Mouse (Mus musculus) spleen, adult 2 months (tissue): ENCODE data around the gene Cnih2. TPM values are rescaled to one million over a fixed set of nuclear protein-coding genes. Genes with fewer than 3 reads are reported as not detected.
"Not testable (repeated sequence)": the region's sequence is repeated elsewhere in the genome, so short reads cannot be mapped to it uniquely, and the experiment has no call there.

Experiments
- DNase-seq, 2 experiments: peaks; one replicate each; pipeline versions ENCODE4 v3.0.0 to v3.0.0-alpha.2; 2012 to 2021; ENCODE audit warnings: low spot score in 2 of 2, low read depth in 1 of 2
- H3K27ac ChIP-seq: fragments of 200-500 bp; 2 replicates; pipeline ENCODE4 v1.5.1; 2012; ENCODE audit warnings: low read length, inconsistent platforms; ENCODE audit not compliant: insufficient read depth
- H3K27me3 ChIP-seq: fragments of 200-500 bp; 2 replicates; pipeline ENCODE4 v1.6.1; 2012; ENCODE audit warnings: mild to moderate bottlenecking, moderate library complexity, low read length, inconsistent platforms; ENCODE audit not compliant: control insufficient read depth, insufficient read depth
- H3K36me3 ChIP-seq: fragments of 200-500 bp; 2 replicates; pipeline ENCODE4 v1.6.1; 2012; ENCODE audit warnings: mild to moderate bottlenecking, low read length, inconsistent platforms; ENCODE audit not compliant: control insufficient read depth, insufficient read depth
- H3K4me1 ChIP-seq: fragments of 200-500 bp; 2 replicates; pipeline ENCODE4 v1.6.1; 2011; ENCODE audit warnings: inconsistent platforms; ENCODE audit not compliant: control insufficient read depth, insufficient read depth, insufficient read length
- H3K4me3 ChIP-seq: fragments of 200-500 bp; 2 replicates; pipeline ENCODE4 v1.5.1; 2011; ENCODE audit warnings: mild to moderate bottlenecking, inconsistent platforms; ENCODE audit not compliant: insufficient read depth, insufficient read length; ENCODE audit errors: extremely low read depth
- CTCF ChIP-seq: fragments of 200-500 bp; IDR thresholded peaks from 2 replicates; pipeline ENCODE4 v1.5.1; 2011; ENCODE audit warnings: mild to moderate bottlenecking, inconsistent platforms; ENCODE audit not compliant: insufficient read depth, insufficient read length, insufficient replicate concordance; ENCODE audit errors: extremely low read depth
- POLR2A ChIP-seq: fragments of 200-500 bp; IDR thresholded peaks from 2 replicates; pipeline ENCODE4 v1.6.1; 2011; ENCODE audit warnings: low read depth, low read length, inconsistent platforms
- WGBS: fragments of 180-500 bp; shearing (Covaris S2); methylation state at CpG from one replicate; pipeline ENCODE4 v1.1.7; 2018; 5-methylcytosine and 5-hydroxymethylcytosine counted together
- polyA plus RNA-seq: library from polyadenylated mRNA; depleted of rRNA; stranded (reverse); fragments of >200 nt; gene quantifications from 2 replicates; pipeline ENCODE4 v1.2.3, GENCODE M21; 2012

Cnih2 gene
- polyA plus RNA-seq, 1 experiment, result 0.94 TPM

DNA sequence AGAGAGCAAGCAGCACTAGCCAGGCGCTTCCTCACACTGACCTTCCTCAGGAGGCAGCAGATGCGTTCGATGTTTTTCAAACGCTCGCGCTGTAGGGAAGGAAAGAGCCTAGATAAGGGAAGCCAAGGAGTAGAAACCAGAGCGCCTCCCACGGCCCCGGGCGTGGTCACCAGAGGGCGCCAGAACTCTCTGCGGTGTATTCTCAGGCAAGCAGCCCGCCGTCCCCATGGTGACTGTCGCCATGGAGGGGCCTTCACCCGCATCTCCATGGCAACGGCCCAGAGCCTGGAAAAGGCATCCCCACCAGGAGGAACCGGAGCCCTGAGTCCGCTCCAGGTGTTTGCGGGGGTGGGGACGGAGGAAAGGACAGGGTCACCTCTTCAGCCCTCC, 4.1 kb downstream of the Cnih2 start:
- H3K27me3 ChIP-seq, result peaks cover 4% of the 10 kb centered on the region
- no peak overlapping the region for H3K27ac ChIP-seq
- no peak overlapping the region for H3K4me3 ChIP-seq
- H3K4me1 ChIP-seq, result peaks cover 8% of the 10 kb centered on the region
- 1% methylated on average over 21 of the region's 21 CpGs for WGBS
- peaks cover 7% of the 10 kb centered on the region for H3K36me3 ChIP-seq
- no peak for TF ChIP-seq POLR2A
- peak; percentile 95 for TF ChIP-seq CTCF
- DNase-seq, result peak; percentile 58 to 82

GRCm38 (mm10) chr19:5093481-5094242, 4.7 kb downstream of the Cnih2 start:
- Histone ChIP-seq H3K27me3 (peaks cover 4% of the 10 kb centered on the region), H3K4me1 (peaks cover 7% of the 10 kb centered on the region), H3K4me3 (no peak overlapping the region), H3K27ac (no peak overlapping the region), H3K36me3 (peaks cover 7% of the 10 kb centered on the region)
- TF ChIP-seq POLR2A (no peak), CTCF (no peak)
- DNase-seq, result no peak
- WGBS, result 79% methylated on average over 12 of the region's 12 CpGs

DNA sequence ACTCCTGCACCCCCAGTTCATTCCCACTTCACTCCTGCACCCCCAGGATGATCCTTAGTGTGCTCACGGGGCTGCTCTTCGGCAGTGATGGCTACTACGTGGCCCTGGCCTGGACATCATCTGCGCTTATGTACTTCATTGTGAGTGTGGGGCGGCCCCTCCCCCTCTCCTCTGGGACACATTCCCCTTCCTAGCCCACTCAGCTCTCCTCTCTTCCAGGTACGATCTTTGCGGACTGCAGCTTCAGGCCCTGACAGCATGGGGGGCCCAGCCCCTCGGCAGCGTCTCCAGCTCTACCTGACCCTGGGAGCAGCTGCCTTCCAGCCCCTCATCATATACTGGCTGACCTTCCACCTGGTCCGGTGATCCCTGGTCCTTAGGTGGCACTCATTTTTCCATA, 6.2 kb downstream of the Cnih2 start:
- Histone ChIP-seq H3K36me3 (peaks cover 7% of the 10 kb centered on the region), H3K27me3 (no peaks in the 10 kb centered on the region), H3K4me3 (no peak overlapping the region), H3K4me1 (peaks cover 4% of the 10 kb centered on the region; the same call in 1 of the 2 replicates), H3K27ac (no peak overlapping the region)
- TF ChIP-seq POLR2A, result no peak
- TF ChIP-seq CTCF, result no peak
- WGBS, result 96% methylated on average over 10 of the region's 10 CpGs
- no peak for DNase-seq

GRCm38 (mm10) chr19:5089324-5089723, 9.0 kb downstream of the Cnih2 start:
- H3K27me3 ChIP-seq, result peaks cover 10% of the 10 kb centered on the region
- 92% methylated on average over 4 of the region's 4 CpGs for WGBS
- no peak overlapping the region for H3K27ac ChIP-seq
- H3K36me3 ChIP-seq, result peaks cover 7% of the 10 kb centered on the region
- no peak for DNase-seq
- TF ChIP-seq CTCF (no peak), POLR2A (no peak)
- no peak overlapping the region for H3K4me3 ChIP-seq
- peaks cover 10% of the 10 kb centered on the region for H3K4me1 ChIP-seq

GRCm38 (mm10) chr19:5087884-5088728, 10.2 kb downstream of the Cnih2 start, which contains the start of gene Yif1a:
Yif1a (plus strand) TSS chr19:5088538.
- WGBS, result under 1% methylated on average over 58 of the region's 58 CpGs
- Histone ChIP-seq H3K27ac (peak within 1 kb of the TSS; percentile 72), H3K4me3 (peak within 1 kb of the TSS; percentile 89), H3K27me3 (peaks cover 10% of the 10 kb centered on the region), H3K36me3 (peaks cover 7% of the 10 kb centered on the region), H3K4me1 (peaks cover 10% of the 10 kb centered on the region)
- DNase-seq, result peak; percentile 90 to 99
- TF ChIP-seq CTCF, result no peak
- peak; percentile 65; the same call in 1 of the 2 replicates for TF ChIP-seq POLR2A

DNA sequence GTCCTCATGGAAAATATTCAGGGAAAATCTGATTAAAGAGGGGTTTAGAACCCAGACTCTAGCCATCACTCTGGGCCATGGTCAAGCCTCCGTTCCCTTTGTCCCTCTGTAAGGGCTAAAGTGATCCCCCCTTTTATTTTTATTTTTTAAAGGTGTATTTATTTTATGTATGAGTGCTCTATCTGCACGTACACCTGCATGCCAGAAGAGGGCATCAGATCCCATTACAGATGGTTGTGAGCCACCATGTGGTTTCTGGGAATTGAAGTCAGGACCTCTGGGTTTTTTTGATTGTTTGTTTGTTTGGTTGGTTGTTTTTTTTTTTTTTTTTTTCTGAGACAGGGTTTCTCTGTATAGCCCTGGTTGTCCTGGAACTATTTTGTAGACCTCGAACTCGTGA, 11.8 kb downstream of the Cnih2 start:
- H3K27ac ChIP-seq, H3K36me3 ChIP-seq, DNase-seq, H3K4me3 ChIP-seq, H3K4me1 ChIP-seq: not testable (repeated sequence)
- H3K27me3 ChIP-seq, result peaks cover 12% of the 10 kb centered on the region
- 53% methylated on average over 4 of the region's 4 CpGs for WGBS

DNA sequence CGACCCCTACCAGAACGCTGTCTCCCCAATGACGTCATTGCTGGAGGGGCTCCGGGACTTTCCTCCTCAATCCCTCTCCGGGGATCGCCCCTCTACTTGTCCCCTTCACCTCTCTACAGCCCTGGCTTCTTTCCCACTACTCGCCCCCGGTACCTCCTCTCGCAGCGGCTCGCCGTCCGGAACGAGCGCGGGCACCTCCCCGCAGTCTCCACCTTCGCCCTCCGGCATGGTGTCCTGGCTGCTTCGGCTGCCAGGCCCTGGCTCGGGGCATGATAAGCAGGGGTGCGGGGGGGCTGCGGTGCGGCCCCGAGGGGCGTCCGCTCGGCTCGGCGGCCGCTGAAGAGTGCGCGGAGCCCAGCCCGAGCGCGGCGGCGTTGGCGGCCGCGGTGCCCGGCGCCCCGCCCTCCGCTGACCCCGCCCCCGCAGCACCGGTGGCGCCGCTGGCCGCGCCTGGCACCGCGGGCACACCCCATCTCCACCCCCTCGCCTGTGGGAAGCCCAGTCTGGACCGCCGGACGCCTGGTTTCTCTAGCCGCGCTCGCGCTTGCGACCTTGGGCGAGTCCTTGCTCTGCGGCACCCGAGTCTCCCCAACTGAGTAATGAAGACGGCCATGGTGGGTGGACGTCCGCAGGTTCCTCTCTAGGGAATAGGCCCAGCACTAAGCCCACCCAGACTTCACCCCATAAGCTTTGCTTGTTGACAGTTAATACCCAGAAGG, 13.0 kb downstream of the Cnih2 start, which contains the start of gene Tmem151a:
Gene Tmem151a, minus strand, starts transcription at position 387 of the 719 bp plus-strand sequence.
- Histone ChIP-seq H3K4me3 (peak within 1 kb of the TSS; percentile 38; the same call in 1 of the 2 replicates), H3K36me3 (no peaks in the 10 kb centered on the region), H3K4me1 (peaks cover 10% of the 10 kb centered on the region), H3K27me3 (peaks cover 12% of the 10 kb centered on the region), H3K27ac (no peak within 1 kb of the TSS)
- DNase-seq, result no peak
- 1% methylated on average over 67 of the region's 69 CpGs for WGBS
- TF ChIP-seq CTCF, result no peak
- no peak for TF ChIP-seq POLR2A
